Mouse (Mus musculus): ENCODE measurements around the gene Asxl1.

DNA sequence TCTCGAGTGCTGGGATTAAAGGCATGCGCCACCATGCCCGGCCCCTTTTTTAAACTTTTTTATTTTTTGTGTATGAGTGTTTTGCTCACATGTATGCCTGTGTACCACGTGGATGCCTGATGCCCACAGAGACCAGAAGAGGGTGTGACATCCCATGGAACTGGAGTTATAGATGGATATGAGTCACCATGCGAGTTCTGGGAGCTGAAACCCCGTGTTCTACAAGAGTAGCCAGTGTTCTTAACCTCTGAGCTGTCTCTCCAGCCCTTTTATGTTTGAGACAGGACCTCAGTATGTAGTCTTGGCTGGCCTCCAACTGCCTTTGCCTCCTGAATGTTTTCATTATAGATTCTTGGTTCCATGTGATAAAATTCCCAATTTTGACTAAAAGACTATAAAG is 35.4 kb upstream of the Asxl1 start:
- TF ChIP-seq CTCF (IDR thresholded peaks at IDR 0.05; ENCODE audit: low read depth), result no peak
- no peak for TF ChIP-seq EP300 (IDR thresholded peaks at IDR 0.05; ENCODE audit: low read depth)
